Comparison of ENCODE assay signal across 19 mouse cellular contexts in genomic region chr9:45382834-45383233, GRCm38 (mm10). TPM values are rescaled to one million over a fixed set of nuclear protein-coding genes. Genes with fewer than 3 reads are reported as not detected.
"Had no signal": no experiment of that assay in that cellular context is flagged by ENCODE, and none has a peak within 500 bp of the region (broad histone marks: within the 10 kb centered on the region; RNA-seq: fewer than 3 reads in every experiment).

No protein-coding gene starts in this region.

- H3K9ac ChIP-seq: lung, embryonic 14.5 days; midbrain, embryonic 12.5 days; neural tube, embryonic 13.5 days; neural tube, embryonic 15.5 days had no signal

- DNase-seq: lung, embryonic 14.5 days; lung, postnatal 10 days; lung, postnatal 4 days; midbrain, embryonic 14.5 days; retina, postnatal 1 day; right cerebral cortex, adult 18-20 months; right cerebral cortex, postnatal 25 days; spleen, adult 18-20 months; thymus, adult 18-20 months; thymus, postnatal 14 days; thymus, postnatal 36 days had no signal

- H3K4me3 ChIP-seq: midbrain, embryonic 10.5 days; midbrain, embryonic 12.5 days; myocyte; neural tube, embryonic 13.5 days; neural tube, embryonic 15.5 days had no signal

- H3K4me2 ChIP-seq: lung, embryonic 14.5 days; midbrain, embryonic 12.5 days; neural tube, embryonic 13.5 days; neural tube, embryonic 15.5 days had no signal

- H3K27ac ChIP-seq: midbrain, embryonic 10.5 days; midbrain, embryonic 12.5 days; neural tube, embryonic 13.5 days; neural tube, embryonic 15.5 days had no signal

- ATAC-seq: midbrain, embryonic 16.5 days had no signal

- H3K9me3 ChIP-seq: midbrain, embryonic 10.5 days; midbrain, embryonic 12.5 days; neural tube, embryonic 13.5 days; neural tube, embryonic 15.5 days had no signal

- H3K36me3 ChIP-seq: neural tube, embryonic 13.5 days; neural tube, embryonic 15.5 days had no signal

- H3K27me3 ChIP-seq: midbrain, embryonic 12.5 days; neural tube, embryonic 13.5 days; neural tube, embryonic 15.5 days had no signal

RNA-seq across cellular contexts. Expression of gene Fxyd2, which starts 16.6 kb away (rescaled TPM):
- total RNA-seq: megakaryocyte, adult 5-6 weeks; megakaryocyte-erythroid progenitor cell, adult 5-6 weeks had no signal

RNA-seq across cellular contexts. Expression of gene Dscaml1, which starts 43.6 kb away (rescaled TPM):
- total RNA-seq: megakaryocyte, adult 5-6 weeks; megakaryocyte-erythroid progenitor cell, adult 5-6 weeks had no signal
- polyA plus RNA-seq: myocyte had no signal
